Mouse (Mus musculus) megakaryocyte, adult 5-6 weeks (primary cell): ENCODE results near the gene Apbb1ip. TPM values are rescaled to one million over a fixed set of nuclear protein-coding genes. Genes with fewer than 3 reads are reported as not detected.

Experiments
- total RNA-seq, 2 experiments: library from RNA; stranded (forward) in 1 of 2; stranded (reverse) in 1 of 2; fragments of 153-499, 151-499 nt in 1 of 2; fragments of 221-1000, 200-1000 nt in 1 of 2; gene quantifications; 2 replicates each; pipeline versions ENCODE4 v1.2.3 to v1.2.4; 2015 to 2017

Apbb1ip gene
- total RNA-seq, 2 experiments from 2014 or later = 27.6 to 194 TPM

Other genes starting within 250 kb of the Apbb1ip start
- not detected in 2 replicates for gene Gad2, start 151.9 kb upstream of the Apbb1ip start, total RNA-seq (2015)
- gene Gad2, start 151.9 kb upstream of the Apbb1ip start, total RNA-seq (2017) = not detected in 2 replicates
- gene Pdss1, start 121.4 kb downstream of the Apbb1ip start, total RNA-seq (2015) = 23.0 and 27.0 TPM in 2 replicates
- 16.2 and 17.6 TPM in 2 replicates for gene Pdss1, start 121.4 kb downstream of the Apbb1ip start, total RNA-seq (2017)